Mouse (Mus musculus) layer of hippocampus, adult 9-10 months (tissue): Measurements from ENCODE around the gene Moxd1.
"Not testable (repeated sequence)": the region's sequence is repeated elsewhere in the genome, so short reads cannot be mapped to it uniquely, and the experiment has no call there.

ENCODE experiments used
- DNase-seq: peaks from one replicate; pipeline ENCODE4 v3.0.0; 2022; ENCODE audit warnings: low spot score

The Moxd1 gene

GRCm38 (mm10) chr10:24271077-24271637, 47.8 kb downstream of the Moxd1 start:
- no peak for DNase-seq

GRCm38 (mm10) chr10:24276211-24276610, 52.9 kb downstream of the Moxd1 start:
- no peak for DNase-seq

- DNase-seq = no peak
These were observed 59.3 kb downstream of the Moxd1 start for GRCm38 (mm10) chr10:24282650-24283049.

- no peak for DNase-seq
These were observed 68.3 kb downstream of the Moxd1 start for GRCm38 (mm10) chr10:24291611-24292010.

GRCm38 (mm10) chr10:24292671-24293070, 69.4 kb downstream of the Moxd1 start:
- no peak for DNase-seq

- DNase-seq = no peak
These were observed 73.3 kb downstream of the Moxd1 start for GRCm38 (mm10) chr10:24296608-24297007.

GRCm38 (mm10) chr10:24297792-24298191, 74.5 kb downstream of the Moxd1 start:
- no peak for DNase-seq

- DNase-seq = peak; percentile 65
These were observed 75.2 kb downstream of the Moxd1 start for GRCm38 (mm10) chr10:24298260-24299244.

GRCm38 (mm10) chr10:24312191-24312611, 88.9 kb downstream of the Moxd1 start:
- peak; percentile 47 for DNase-seq

- DNase-seq = no peak
These were observed 94.0 kb downstream of the Moxd1 start for GRCm38 (mm10) chr10:24317126-24317836.

GRCm38 (mm10) chr10:24320326-24320725, 97.0 kb downstream of the Moxd1 start:
- DNase-seq = no peak

GRCm38 (mm10) chr10:24323066-24323465, 99.7 kb downstream of the Moxd1 start:
- DNase-seq = no peak

- DNase-seq = not testable (repeated sequence)
These were observed 103.9 kb downstream of the Moxd1 start for GRCm38 (mm10) chr10:24327265-24327664.

- no peak for DNase-seq
These were observed 109.5 kb downstream of the Moxd1 start for GRCm38 (mm10) chr10:24332799-24333198.

GRCm38 (mm10) chr10:24339593-24340143, 116.4 kb downstream of the Moxd1 start:
- no peak for DNase-seq

GRCm38 (mm10) chr10:24340551-24341213, 117.4 kb downstream of the Moxd1 start:
- DNase-seq = no peak

GRCm38 (mm10) chr10:24341214-24341589, 117.9 kb downstream of the Moxd1 start:
- no peak for DNase-seq

- DNase-seq = no peak
These were observed 119.8 kb downstream of the Moxd1 start for GRCm38 (mm10) chr10:24343068-24343467.
